Mouse (Mus musculus) kidney, postnatal 0 days (tissue): ENCODE measurements around the gene Capn15. TPM values are rescaled to one million over a fixed set of nuclear protein-coding genes. Genes with fewer than 3 reads are reported as not detected.

Experiments
- ATAC-seq: fragments of 200-750 bp; cut with Nextera tagmentation; replicated peaks from 2 replicates; pipeline ENCODE4 v1.8.0; 2017; ENCODE audit warnings: low read depth, moderate number of reproducible peaks, moderate TSS enrichment, moderate library complexity; ENCODE audit not compliant: low FRiP score
- DNase-seq: peaks from one replicate; pipeline ENCODE4 v3.0.0-alpha.2; 2016; ENCODE audit warnings: low spot score
- H3K27ac ChIP-seq: fragments of 300-500 bp; sonication (generic); 2 replicates; pipeline ENCODE4 v1.5.1; 2014; ENCODE audit warnings: mild to moderate bottlenecking
- H3K27me3 ChIP-seq: fragments of 300-500 bp; sonication (generic); 2 replicates; pipeline ENCODE4 v1.6.1; 2014; ENCODE audit warnings: low read length, mixed read lengths; ENCODE audit not compliant: insufficient read depth
- H3K36me3 ChIP-seq: fragments of 300-500 bp; sonication (generic); 2 replicates; pipeline ENCODE4 v1.6.1; 2014; ENCODE audit warnings: low read length, mixed read lengths; ENCODE audit not compliant: insufficient read depth
- H3K4me1 ChIP-seq: fragments of 300-500 bp; sonication (generic); replicated peaks from 2 replicates; pipeline ENCODE4 v1.6.1; 2014; ENCODE audit warnings: antibody characterized with exemption, low read length, mixed read lengths; ENCODE audit not compliant: insufficient read depth
- H3K4me2 ChIP-seq: fragments of 300-500 bp; sonication (generic); 2 replicates; pipeline ENCODE4 v1.6.1; 2014; ENCODE audit warnings: mild to moderate bottlenecking, low read length, moderate library complexity, mixed read lengths
- H3K4me3 ChIP-seq: fragments of 300-500 bp; sonication (generic); replicated peaks from 2 replicates; pipeline ENCODE4 v1.5.1; 2014; ENCODE audit warnings: low read depth, low read length
- H3K9ac ChIP-seq: fragments of 300-500 bp; sonication (generic); 2 replicates; pipeline ENCODE4 v1.6.1; 2014; ENCODE audit warnings: low read depth, low read length
- H3K9me3 ChIP-seq: fragments of 300-500 bp; sonication (generic); replicated peaks from 2 replicates; pipeline ENCODE4 v1.6.1; 2016; ENCODE audit warnings: low read length, inconsistent platforms, mixed read lengths
- CTCF ChIP-seq: IDR thresholded peaks from 2 replicates; pipeline ENCODE4 v1.5.1; 2016; ENCODE audit warnings: antibody characterized with exemption, low read depth, mild to moderate bottlenecking, moderate library complexity
- WGBS: fragments of 180-500 bp; shearing (Covaris S2); extraction: QIAGEN DNeasy Blood & Tissue Kit; methylation state at CpG from one replicate; pipeline ENCODE4 v1.1.7; 2014; 5-methylcytosine and 5-hydroxymethylcytosine counted together
- polyA plus RNA-seq: library from polyadenylated mRNA; unstranded; fragments of >200 nt; fragmentation: Nextera tagmentation; extraction: Ambion mirVana; gene quantifications from 2 replicates; pipeline ENCODE4 v1.2.1, GENCODE M21; 2015

Gene Capn15
- polyA plus RNA-seq, 1 experiment from 2014 or later: 17.0 TPM

DNA sequence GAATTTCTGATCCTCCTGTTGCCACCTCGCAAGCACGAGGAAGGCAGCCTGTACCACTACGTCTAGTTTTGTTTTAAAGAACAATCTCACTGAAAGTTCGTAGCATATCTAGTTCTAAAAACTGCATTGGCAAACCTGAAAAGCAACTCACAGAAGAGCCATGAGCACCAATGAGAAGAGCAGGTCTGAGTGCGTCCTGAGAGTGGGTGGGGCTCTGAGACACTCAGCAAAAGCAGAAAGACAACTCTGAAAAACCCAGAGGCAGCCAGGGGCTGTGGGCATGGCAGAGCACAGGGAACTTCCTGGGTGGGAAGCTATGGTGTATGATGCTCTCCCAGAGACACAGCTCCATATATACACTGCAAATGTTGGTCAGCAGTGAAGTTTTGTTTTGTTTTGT is 37.6 kb upstream of the Capn15 start:
- Histone ChIP-seq H3K9ac (no peak overlapping the region), H3K4me2 (no peak overlapping the region), H3K36me3 (peaks cover 3% of the 10 kb centered on the region; the same call in 1 of the 2 replicates), H3K9me3 (no peaks in the 10 kb centered on the region), H3K4me3 (no peak overlapping the region), H3K27ac (peak overlapping the region; percentile 62), H3K27me3 (no peaks in the 10 kb centered on the region), H3K4me1 (0 out of 2 replicates have a peak, but pooled peaks cover 5% of the 10 kb centered on the region)
- no peak for DNase-seq
- no peak for TF ChIP-seq CTCF
- no peak for ATAC-seq
- 91% methylated on average over 5 of the region's 5 CpGs for WGBS

DNA sequence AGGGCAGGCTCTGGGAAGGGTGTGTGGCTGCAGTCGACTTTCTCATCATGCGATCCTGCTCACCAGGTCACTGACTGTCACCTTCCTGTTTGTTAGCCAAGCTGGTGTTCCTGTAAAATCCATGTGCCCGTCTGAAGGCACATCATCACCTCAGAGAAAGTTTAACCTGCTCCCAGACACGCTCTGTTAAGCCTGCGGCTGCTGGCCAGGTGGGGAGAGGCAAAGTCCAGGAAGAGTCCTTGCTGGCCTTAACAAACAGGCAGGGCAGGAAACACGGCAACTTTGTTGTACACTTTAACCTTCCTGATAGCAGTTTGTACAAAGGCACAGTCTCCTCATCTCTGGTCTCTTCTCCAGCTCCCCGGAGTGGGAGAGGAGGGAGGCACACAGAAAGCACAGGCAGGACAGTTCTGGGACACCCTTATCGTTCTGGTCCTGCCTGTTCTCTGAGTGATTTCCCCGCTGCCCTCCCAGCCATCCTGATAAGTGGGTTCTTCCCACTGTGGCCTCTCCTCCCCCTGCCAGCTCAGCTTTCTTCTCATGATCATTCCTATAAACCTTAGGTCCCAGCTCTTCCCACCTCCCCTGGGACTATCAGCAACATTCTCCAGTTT is 36.2 kb upstream of the Capn15 start:
- peak; percentile 50 for DNase-seq
- H3K9ac ChIP-seq: no peak overlapping the region
- H3K36me3 ChIP-seq: peaks cover 3% of the 10 kb centered on the region; the same call in 1 of the 2 replicates
- no peak for TF ChIP-seq CTCF
- 38% methylated on average over 9 of the region's 9 CpGs for WGBS
- H3K4me1 ChIP-seq: 0 out of 2 replicates have a peak, but pooled peaks cover 5% of the 10 kb centered on the region
- peak overlapping the region; percentile 17; the same call in 1 of the 2 replicates for H3K4me3 ChIP-seq
- peak; percentile 82 for ATAC-seq
- H3K27me3 ChIP-seq: no peaks in the 10 kb centered on the region
- H3K4me2 ChIP-seq: 0 out of 2 replicates have a peak overlapping the region, but pooled peaks have one; percentile 35
- peak overlapping the region; percentile 87 for H3K27ac ChIP-seq
- no peaks in the 10 kb centered on the region for H3K9me3 ChIP-seq

- Histone ChIP-seq H3K27ac (peak overlapping the region; percentile 87), H3K4me3 (peak overlapping the region; percentile 17), H3K9me3 (no peaks in the 10 kb centered on the region), H3K4me2 (peak overlapping the region; percentile 35), H3K27me3 (no peaks in the 10 kb centered on the region), H3K4me1 (0 out of 2 replicates have a peak, but pooled peaks cover 5% of the 10 kb centered on the region), H3K9ac (peak overlapping the region; percentile 42; the same call in 1 of the 2 replicates), H3K36me3 (peaks cover 3% of the 10 kb centered on the region; the same call in 1 of the 2 replicates)
- TF ChIP-seq CTCF: no peak
- DNase-seq (no peak), ATAC-seq (no peak)
- 85% methylated on average over 7 of the region's 7 CpGs for WGBS
Measured at GRCm38 (mm10) chr17:26020848-26021347, 35.3 kb upstream of the Capn15 start.

DNA sequence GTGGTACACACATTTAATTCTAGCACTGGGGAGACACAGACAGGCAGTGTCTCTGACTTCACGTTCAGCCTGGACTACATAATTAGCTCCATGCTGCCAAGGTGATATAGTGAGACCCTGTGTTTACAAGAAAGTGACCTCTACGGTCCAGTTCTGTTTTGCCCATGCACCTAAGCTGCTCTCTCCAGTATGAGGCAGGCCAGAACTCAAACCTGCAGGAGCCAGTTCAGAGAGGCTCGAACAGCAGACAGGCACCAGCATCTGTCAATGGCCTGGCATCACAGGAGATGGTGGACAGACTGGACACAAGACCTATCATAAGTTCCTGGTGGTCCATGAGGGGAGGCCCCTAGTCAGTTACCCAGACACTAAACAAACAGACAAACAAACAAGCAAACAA is 32.8 kb upstream of the Capn15 start:
- TF ChIP-seq CTCF: no peak
- H3K9ac ChIP-seq: no peak overlapping the region
- DNase-seq (no peak), ATAC-seq (no peak)
- H3K27me3 ChIP-seq: no peaks in the 10 kb centered on the region
- H3K9me3 ChIP-seq: no peaks in the 10 kb centered on the region
- 56% methylated on average over 3 of the region's 3 CpGs for WGBS
- 0 out of 2 replicates have a peak, but pooled peaks cover 5% of the 10 kb centered on the region for H3K4me1 ChIP-seq
- no peaks in the 10 kb centered on the region for H3K36me3 ChIP-seq
- H3K4me3 ChIP-seq: no peak overlapping the region
- H3K27ac ChIP-seq: peak overlapping the region; percentile 33; the same call in 1 of the 2 replicates
- H3K4me2 ChIP-seq: no peak overlapping the region

GRCm38 (mm10) chr17:26017949-26018348 is 32.4 kb upstream of the Capn15 start:
- H3K9me3 ChIP-seq: no peaks in the 10 kb centered on the region
- no peak overlapping the region for H3K4me3 ChIP-seq
- H3K4me2 ChIP-seq: no peak overlapping the region
- 51% methylated on average over 5 of the region's 5 CpGs for WGBS
- no peaks in the 10 kb centered on the region for H3K27me3 ChIP-seq
- ATAC-seq (0 out of 2 replicates have a peak, but pooled peaks have one; percentile 38), DNase-seq (no peak)
- 0 out of 2 replicates have a peak, but pooled peaks cover 5% of the 10 kb centered on the region for H3K4me1 ChIP-seq
- TF ChIP-seq CTCF: no peak
- H3K36me3 ChIP-seq: no peaks in the 10 kb centered on the region
- no peak overlapping the region for H3K9ac ChIP-seq
- peak overlapping the region; percentile 33; the same call in 1 of the 2 replicates for H3K27ac ChIP-seq

- ATAC-seq (no peak), DNase-seq (no peak)
- no peak for TF ChIP-seq CTCF
- H3K9ac ChIP-seq: no peak overlapping the region
- H3K4me2 ChIP-seq: no peak overlapping the region
- H3K9me3 ChIP-seq: no peaks in the 10 kb centered on the region
- WGBS: 78% methylated on average over 3 of the region's 3 CpGs
- no peaks in the 10 kb centered on the region for H3K27me3 ChIP-seq
- H3K4me1 ChIP-seq: 0 out of 2 replicates have a peak, but pooled peaks cover 2% of the 10 kb centered on the region
- H3K4me3 ChIP-seq: no peak overlapping the region
- H3K27ac ChIP-seq: no peak overlapping the region
- no peaks in the 10 kb centered on the region for H3K36me3 ChIP-seq
Measured at GRCm38 (mm10) chr17:26017021-26017420, 31.4 kb upstream of the Capn15 start.
